Mouse (Mus musculus) forelimb bud, embryonic 11.5 days (tissue): Measurements from ENCODE around the gene Tex2.
"Not testable (repeated sequence)": the region's sequence is repeated elsewhere in the genome, so short reads cannot be mapped to it uniquely, and the experiment has no call there.

Source experiments
- DNase-seq: peaks from one replicate; pipeline ENCODE4 v3.0.0-alpha.2; 2012; ENCODE audit warnings: low read depth, low spot score

Gene Tex2

DNA sequence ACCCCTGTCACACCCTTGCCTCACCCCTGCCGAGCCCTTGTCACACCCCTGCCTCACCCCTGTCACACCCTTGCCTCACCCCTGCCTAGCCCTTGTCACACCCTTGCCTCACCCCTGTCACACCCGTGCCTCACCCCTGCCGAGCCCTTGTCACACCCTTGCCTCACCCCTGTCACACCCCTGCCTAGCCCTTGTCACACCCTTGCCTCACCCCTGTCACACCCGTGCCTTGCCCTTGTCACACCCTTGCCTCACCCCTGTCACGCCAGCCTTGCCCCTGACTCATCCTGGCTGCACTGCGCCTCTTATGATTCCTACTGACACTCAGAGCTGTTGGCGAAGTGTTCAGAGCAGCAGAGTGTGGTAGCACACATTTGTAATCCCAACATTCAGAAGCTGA is 105.6 kb downstream of the Tex2 start:
- no peak for DNase-seq

DNA sequence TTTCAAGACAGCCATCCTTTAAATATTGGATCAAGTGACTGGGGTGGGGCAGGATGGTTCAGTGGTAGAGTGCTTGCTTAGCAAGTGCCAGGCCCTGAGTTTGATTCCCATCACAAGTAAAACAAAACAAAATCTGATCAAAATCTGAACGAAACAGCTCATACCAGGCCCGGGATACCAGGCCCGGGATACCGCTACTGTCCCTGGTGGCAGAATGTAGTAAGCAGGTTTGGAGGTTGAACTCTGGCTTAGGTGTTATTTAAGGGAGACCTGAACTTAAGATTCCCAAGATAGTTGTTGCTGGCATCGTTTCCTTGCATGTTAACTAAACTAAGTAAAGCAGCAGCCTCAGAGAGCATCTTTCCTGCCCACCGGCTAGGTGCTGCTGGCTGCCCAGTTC is 107.0 kb downstream of the Tex2 start:
- no peak for DNase-seq

DNA sequence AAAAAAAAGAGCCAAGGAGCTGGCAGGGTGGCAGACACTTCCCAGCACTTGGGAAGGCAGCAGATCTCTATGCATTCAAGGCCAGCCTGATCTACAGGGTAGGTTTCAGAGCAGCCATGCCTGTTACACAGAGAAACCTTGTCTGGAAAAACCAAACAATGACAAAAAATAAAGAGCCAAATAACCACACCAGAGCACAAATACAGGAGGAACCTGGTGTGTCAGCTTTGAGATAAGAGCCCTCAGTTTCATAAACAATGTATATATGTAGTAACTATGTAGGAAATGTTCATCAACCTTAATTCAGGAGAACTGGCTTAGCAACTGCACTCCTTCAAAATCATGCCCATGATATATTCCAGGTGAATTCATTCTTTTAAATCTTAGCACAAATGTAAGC is 109.1 kb downstream of the Tex2 start:
- no peak for DNase-seq

DNA sequence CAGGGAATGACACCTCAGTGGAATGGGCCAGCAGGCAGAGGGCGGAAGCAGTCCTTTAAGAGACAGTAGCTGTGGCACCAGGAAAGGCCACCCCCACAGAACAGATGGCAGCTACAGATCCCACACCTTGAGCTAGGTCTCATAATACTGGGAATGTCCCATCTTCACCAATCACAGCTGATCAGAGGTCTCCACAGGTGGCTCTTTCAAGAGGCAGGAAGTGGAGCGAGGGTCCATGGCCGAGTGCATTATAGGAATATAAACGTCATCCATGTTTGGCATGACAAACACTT is 109.9 kb downstream of the Tex2 start:
- DNase-seq: no peak

DNA sequence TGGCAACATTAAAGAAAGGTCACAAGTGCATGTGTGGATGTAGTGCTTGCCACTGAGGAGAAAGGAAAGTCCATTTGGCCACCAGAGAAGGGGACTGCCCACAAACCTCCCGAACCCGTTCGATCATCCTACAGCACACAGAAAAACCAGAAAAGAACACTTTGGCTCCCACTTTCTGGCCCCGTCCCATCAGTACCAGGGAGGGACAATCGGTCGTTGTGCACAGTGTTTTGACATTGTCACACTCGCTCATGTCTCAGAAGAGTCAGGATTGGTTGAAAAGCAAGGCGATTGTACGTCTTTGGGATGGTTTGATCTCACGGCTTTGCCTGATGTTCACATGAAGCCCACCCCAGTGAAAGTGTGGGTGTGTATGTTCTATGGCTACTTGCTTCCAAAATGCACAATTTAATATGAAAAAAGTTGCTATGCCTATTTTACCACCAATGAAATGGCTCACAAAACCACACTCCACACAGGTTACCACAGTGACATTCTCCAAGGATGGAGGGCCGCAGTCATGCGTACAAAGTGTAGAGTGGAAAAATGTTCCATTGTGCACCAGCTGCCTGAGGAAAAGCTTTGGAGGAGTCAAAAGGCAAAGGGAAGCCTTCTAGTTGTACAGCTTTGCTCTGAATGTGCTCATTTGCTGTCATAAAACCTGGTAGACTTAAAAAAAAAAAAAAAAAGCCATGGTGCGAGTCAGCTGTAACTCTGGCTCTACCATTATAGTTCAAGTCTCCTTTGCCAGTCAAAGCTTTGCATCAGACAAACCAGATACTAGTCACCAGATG is 110.4 kb downstream of the Tex2 start:
- DNase-seq: no peak

DNA sequence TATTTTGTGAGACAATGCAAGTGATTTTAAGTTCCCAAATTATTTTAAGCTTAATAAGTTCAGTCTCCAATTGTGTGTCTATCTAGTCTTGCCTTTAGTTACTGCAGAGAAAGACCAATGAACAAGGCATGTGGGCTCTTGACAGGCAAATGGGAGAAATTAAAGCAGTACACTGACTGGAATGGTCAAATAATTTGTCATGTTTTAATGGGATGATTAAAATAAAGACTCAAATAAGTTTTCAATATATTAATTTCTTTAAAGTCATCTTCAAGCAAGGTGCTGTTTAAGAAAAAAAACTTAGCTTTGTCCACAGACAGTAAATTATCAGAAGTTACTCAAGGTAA is 111.1 kb downstream of the Tex2 start:
- no peak for DNase-seq

DNA sequence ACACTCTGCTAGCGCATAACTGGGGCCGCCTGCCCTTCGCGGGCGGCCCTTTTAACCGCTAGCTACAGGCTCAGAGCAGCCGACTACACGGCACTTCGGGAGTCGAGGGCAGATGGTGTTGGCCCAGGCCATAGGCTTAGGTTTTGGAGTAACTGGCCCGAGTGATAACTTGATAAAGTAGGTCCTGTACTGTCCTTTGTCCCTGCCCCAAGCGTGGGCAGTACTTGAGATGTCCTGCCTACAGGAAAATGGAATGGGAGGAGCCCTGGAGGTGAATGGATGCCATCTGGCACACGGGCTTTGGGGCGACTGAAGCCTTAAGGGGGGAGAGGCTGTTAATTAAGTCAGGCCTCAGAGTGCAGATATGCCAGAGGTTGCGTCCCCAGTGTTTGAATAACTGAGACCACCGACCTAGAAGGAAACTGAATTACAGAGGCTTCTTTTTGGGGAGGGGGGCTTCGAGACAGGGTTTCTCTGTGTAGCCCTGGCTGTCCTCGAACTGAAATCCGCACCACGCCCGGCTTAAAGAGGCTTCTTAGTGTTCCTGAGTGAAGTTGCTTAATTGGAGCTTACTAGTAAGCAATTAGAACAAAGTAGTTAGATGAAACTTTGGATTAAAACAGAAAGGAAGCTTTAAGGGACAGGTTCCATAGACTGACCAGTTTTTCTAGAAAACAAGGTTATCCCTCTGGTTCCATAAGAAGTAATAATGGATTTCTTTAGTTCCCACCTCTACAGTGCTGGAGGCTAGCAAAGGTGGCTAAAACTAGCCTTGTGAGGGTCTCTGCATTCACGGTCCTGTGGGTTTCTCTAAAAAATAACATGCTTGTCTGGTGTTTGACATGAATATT is 111.7 kb downstream of the Tex2 start:
- peak; percentile 74 for DNase-seq

DNA sequence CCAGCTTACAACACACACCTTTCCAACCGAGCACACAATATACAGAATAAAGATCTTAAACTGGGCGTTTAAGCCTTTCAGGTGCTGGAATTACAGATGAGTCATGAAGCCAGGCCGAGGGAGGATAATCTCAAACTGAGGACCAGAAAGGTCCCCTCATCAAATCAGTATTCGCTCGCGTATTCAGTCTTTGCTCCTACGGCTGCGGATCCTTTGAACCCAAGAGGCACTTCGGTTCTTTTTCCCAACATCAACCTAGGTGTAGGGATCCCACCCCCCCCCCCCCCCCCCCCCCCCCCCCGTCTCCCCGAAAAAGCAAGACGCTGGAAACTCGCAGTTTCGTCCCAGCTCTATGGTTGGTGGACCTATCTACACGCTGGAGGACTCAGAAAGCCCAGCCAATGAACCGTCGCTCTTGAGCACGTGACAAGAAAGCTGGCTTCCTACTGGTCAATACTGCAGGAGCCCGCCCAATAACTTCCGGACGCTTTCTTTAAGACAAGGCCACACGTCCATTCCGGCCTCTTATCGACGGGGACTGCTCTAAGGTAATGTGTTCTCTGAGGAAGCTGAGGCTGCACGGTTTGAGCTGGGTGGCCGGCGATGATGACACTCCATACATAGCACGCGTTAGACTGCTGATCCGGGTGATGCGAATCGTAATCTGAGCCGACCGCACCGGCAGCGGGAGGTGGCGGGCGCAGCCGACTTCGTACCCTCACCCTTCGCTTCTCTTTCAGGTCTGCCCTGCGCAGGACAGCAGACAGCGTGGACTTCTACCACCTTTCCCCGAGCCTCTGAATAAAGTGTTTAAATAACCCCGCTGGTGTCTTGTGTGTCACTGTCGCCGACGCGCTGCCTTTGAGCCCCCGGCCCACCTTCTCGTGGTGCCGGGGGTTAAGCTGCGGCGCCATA is 112.6 kb downstream of the Tex2 start:
- DNase-seq: peak; percentile 98

DNA sequence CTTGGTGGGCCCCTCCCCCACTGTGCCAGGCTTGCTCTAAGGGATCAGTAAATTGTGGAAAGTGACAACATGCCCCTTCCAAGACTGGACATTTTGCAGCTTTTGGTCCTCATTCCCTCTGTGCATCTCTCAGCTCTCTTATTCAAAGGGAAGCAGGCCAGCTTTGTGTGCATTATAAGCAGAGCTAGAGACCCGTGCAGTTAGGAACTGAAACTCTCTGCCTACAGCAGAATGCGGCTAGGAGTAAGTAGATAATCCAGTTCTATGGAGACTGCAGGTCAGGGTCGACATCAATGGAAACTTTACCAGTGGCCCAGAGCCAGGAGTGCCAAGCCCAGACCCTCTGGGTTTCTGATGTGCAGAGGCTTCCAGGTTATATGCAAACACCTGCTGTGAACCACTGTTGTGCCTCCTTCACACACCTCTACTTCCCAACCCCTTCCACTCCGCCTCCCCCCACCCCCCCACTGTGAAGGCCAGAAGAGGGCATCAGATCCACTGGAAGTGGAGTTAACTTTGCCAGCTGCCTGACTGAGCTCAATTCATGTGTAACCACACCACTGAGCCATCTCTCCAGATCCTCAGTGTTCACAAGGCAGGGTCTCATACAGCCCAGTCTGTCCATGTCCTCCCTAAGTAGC is 114.4 kb downstream of the Tex2 start:
- no peak for DNase-seq

DNA sequence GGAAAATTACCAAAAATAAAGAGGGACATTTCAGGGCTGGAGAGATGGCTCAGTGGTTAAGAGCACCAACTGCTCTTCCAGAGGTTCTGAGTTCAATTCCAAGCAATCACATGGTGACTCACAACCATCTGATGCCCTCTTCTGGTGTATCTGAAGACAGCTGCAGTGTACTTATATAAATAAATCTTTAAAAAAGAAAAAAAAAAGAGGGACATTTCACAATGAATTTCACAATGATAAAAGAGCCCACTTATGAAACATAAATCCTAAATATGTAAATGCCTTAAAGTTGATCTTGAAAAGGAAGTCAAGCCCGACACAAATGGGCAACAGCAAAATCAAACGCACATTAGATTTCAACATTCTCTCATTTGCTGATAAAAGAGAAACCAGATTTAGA is 115.3 kb downstream of the Tex2 start:
- DNase-seq: no peak

DNA sequence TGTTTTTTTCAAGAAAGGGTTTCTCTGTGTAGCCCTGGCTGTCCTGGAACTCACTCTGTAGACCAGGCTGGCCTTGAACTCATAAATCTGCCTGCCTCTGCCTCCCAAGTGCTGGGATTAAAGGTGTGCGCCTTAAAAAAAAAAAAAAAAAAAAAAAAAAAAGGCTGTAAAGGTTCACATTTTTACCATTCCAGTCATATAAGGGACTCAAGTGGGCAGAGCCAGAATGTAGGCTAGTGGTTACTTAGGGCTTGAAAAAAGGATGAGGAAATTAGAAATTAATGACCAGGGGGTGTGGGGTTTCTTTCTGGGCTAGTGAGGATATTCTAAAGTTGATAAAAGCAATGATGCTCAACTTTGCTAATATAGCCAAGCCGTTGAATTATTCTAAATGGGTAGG is 116.2 kb downstream of the Tex2 start:
- DNase-seq: not testable (repeated sequence)

DNA sequence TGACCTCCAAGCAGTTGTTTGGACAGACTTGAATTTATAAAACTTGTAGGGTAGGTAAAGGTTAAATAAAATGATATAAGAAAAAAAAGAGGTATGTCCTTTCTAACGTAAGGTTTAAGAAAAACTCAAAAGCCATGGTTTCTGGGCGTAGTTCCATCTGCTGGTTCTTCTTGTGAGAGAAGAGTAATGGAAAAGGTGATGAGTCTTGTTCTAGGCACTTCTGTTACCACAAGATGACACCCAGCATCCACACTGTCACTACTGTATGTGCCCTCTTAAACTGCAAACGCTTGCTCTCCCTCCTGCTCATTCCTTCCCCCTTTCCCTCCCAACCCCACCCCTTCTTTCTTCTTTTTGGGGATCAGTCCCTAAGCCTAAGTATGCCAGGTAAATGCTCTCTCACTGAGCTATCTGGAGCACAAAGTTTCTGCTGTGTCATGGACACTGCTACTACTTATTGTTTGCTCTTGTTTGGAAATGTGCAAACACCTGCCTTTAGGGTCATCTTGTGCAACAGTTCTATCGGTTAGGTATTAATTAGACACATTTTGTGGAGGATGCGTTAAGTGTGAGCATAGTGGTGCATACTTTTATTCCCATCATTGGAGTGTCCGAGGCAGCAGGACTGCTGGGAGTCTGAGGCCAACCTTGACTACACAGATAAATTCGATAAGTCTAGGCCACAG is 120.1 kb downstream of the Tex2 start:
- no peak for DNase-seq

DNA sequence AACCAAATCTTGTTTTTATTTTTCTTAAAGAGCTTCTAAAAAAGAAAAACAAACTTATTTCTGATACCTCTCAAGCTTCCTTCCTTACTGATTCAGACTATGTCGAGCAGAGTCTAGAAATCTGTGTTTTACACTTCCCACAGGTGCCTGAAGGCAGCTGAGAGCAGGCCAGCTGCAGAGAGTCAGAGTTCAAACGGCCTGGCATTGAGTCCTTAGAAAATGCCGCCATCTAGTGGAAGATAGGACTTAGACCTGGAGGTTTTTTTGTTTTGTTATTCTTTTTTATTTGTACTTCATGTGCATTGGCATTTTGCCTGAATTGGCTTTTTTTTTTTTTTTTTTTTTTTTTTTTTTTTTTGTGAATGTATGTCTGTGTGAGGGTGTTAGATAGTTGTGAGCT is 121.8 kb downstream of the Tex2 start:
- DNase-seq: peak; percentile 81

DNA sequence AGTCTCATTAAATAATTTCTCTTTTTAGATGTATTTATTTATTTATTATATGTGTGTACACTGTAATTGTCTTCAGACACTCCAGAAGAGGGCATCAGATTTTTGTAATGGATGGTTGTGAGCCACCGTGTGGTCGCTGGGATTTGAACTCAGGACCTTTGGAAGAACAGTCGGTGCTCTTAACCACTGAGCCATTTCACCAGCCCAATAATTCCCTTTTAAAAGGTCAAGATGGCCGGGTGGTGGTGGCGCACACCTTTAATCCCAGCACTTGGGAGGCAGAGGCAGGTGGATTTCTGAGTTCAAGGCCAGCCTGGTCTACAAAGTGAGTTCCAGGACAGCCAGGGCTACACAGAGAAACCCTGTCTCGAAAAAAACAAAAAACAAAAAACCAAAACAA is 122.6 kb downstream of the Tex2 start:
- DNase-seq: not testable (repeated sequence)

DNA sequence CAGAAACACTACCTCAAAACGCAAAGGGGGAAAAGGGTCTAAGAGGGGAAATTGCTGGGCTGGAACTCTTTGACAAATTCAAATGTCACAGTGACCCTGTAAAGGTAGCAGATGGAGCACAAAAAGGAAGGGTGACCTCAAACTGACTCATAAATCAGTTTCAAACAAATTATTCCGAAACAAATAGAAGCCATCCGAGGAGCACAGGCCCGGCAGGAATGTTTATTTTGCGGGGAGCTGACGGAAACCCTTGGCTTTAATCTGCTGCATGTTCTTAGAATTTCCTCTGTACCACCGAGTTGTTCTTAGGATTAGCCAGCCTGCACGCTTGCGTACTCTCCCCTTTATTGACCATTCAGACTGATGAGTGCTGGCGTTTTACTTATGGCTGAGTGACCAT is 123.2 kb downstream of the Tex2 start:
- DNase-seq: no peak

DNA sequence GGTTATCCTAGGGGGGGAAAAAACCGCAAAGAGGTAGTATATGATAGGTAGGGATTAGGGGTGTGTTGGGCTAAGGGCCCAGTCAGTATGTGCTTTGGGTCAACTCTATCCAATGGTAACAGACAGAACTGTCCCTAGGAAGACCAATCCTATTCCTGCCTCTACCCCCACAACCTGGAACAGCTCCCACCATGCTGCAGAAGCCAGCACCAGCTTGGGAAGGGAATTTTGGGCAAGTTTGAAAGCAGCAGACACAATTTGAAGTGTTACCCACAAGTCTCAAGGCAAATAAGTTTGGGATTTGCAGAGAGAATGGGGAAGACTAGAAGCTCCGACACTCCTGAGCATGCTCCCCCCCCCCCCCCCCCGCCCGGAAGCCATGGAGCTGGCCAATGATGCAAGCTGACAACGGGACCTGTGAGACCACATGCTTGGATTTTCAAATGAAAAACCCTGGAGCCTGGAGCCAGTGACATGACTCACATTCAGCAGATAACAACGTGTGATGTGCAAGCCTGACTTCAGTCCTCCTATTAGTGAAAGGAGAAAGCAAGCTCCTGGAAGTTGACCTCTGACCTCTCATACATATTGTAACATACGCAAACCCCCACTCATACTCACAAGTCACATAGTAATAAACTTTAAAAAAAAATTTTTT is 124.1 kb downstream of the Tex2 start:
- no peak for DNase-seq

DNA sequence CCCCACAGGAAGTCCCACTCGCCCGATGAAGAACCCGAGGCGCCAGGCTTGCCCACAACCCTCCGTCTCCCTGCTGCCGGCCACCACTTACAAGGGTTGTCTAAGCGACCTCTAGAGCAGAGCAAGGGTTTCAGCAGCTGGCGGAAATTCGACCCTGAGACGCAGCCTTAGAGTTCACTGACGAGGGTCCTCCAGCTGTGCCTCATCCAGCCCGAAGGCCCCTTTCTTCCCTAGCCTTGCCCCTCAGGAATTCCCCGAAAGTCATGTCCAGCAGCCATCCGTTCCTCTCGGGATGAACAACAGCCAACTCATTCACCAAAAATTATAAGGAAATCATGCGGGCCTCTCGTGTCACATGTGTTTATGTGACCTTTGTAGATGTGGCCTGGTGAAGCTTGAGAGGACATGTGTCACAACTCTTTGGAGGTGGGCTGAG is 125.1 kb downstream of the Tex2 start:
- DNase-seq: peak; percentile 52

DNA sequence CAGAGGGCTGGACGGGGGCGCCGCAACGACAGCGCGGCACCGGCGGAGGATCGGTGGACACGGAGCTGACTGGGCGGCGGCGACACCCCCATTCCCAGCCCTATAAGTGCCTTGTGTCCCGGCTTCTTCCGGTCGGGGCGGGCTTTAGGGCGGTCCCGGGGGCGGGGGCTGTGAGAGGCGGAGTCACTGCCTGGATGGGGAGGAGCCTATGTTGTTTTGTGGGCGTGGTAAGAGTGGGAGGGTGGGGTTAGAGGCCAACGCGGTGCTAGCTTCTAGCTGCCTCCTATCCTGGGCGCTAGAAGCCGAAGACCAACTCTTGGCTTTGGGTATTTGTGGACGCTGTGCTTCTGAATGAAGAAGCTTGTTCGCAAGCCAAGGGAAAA is 125.5 kb downstream of the Tex2 start, which contains the start of gene Ern1:
TSS of gene Ern1 (minus strand) at position 120 of the 383 bp plus-strand sequence.
- DNase-seq: peak; percentile 90

DNA sequence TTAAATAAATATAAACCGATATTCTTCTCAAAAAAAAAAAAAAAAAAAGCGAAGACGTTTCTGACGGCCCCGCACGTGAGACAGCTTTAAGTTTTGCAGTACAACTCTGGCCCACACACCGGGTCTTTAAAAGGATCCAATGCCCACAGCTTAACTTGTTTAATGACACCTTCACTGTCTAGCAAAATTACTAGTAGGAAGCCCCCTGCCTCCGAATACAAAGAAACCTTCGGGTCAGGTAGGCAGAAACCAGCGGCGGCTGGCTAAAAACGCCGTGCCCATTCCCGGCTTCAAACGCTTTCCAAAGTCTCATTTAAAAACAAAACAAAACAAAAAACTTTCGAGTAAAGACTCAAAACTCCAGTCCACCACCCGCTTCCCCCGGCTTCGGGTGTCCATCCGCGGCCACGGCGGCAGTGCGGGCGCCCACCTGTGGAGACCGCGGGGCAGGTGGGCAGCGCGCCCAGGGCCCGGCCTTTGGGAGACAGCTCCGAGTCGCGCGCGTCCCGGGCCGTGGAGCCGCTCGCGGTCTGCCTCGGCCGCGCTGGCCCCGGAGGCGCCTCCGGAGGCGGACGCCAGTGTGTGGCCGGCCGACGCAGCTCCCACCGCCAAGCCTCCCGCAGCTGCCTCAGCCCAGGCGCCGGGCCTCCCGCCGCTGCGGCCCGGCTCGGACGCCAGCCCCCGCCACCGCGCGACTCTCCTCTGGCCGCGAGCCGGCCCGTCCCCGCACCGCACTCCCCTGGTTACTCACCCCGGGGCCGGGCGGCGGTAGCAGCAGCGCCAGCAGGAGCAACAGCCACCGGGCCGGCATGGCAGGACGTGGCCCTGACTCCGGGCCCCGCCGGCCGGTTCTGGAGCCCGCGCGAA is 126.1 kb downstream of the Tex2 start:
- no peak for DNase-seq
